Comparison of ENCODE assay signal across 8 mouse cellular contexts in the genomic region with DNA sequence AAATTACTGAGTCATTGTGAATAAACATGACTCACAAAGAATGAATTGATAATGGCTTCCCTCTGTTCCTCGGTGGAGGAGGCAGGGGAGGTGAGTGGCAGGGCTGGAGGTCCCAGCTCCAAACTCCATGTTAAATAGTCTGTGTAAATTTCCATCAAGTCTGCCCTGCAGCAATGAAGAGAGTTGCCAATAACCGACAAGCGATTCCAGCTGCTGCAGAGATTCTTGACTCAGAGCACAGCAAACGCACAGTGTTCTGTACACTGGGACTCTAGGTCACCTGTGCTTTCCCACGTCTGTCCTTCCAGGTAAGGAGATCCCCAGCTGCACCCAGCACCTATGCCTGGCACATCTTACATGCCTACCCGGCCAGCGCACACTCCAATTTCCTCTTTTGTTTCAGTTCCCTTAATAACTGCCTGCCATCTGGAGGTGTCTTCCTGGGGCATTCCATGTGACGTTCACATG. TPM values are rescaled to one million over a fixed set of nuclear protein-coding genes. Genes with fewer than 3 reads are reported as not detected.
A peak's percentile ranks its signal among the peaks of the same experiment; 100 is the strongest.
DNase-seq lines count a peak whose midpoint lies in the region; ATAC-seq lines count a peak whose summit lies in the region.
"Had no signal": no experiment of that assay in that cellular context is flagged by ENCODE, and none has a peak within 500 bp of the region (broad histone marks: within the 10 kb centered on the region; RNA-seq: fewer than 3 reads in every experiment).

No protein-coding gene starts in this region.

- H3K27ac ChIP-seq in embryonic facial prominence, embryonic 15.5 days (replicated peaks) = peak overlapping the region; percentile 76
- H3K27ac ChIP-seq: liver, embryonic 12.5 days had no signal

- DNase-seq in layer of hippocampus, adult 9-11 months = peak; percentile 23
- no peak for DNase-seq in layer of hippocampus, postnatal 25 days (ENCODE audit: extremely low spot score in 1 of 2, low spot score in 1 of 2)
- DNase-seq in adipocyte (ENCODE audit: low spot score) = peak; percentile 14
- no peak for DNase-seq in ovary, adult 18-20 months (ENCODE audit: low spot score)
- no peak for DNase-seq in c-Kit-positive CD71-positive TER-119-positive erythroid progenitor cells, embryonic 14.5 days (ENCODE audit: low spot score)

- ATAC-seq in embryonic facial prominence, embryonic 15.5 days (ENCODE audit: insufficient number of reproducible peaks, low FRiP score, low TSS enrichment, low read depth) = peak; percentile 40; the same call in 1 of the 2 replicates
- peak; percentile 71 for ATAC-seq in monocyte, adult 5-6 weeks (replicated peaks; ENCODE audit: insufficient number of reproducible peaks, low FRiP score, low TSS enrichment, poor library complexity, severe bottlenecking)
- ATAC-seq: liver, embryonic 12.5 days had no signal

- H3K9ac ChIP-seq in embryonic facial prominence, embryonic 15.5 days = no peak overlapping the region
- H3K9ac ChIP-seq: liver, embryonic 12.5 days had no signal

- no peak overlapping the region for H3K4me2 ChIP-seq in embryonic facial prominence, embryonic 15.5 days (replicated peaks)
- H3K4me2 ChIP-seq: liver, embryonic 12.5 days had no signal

- peaks cover 25% of the 10 kb centered on the region for H3K36me3 ChIP-seq in embryonic facial prominence, embryonic 15.5 days
- H3K36me3 ChIP-seq: liver, embryonic 12.5 days had no signal

- 31% methylated on average over 8 of the region's 8 CpGs for WGBS in embryonic facial prominence, embryonic 15.5 days

- no peaks in the 10 kb centered on the region for H3K9me3 ChIP-seq in embryonic facial prominence, embryonic 15.5 days (replicated peaks)
- H3K9me3 ChIP-seq: liver, embryonic 12.5 days had no signal

- H3K4me1 ChIP-seq in embryonic facial prominence, embryonic 15.5 days = peaks cover 5% of the 10 kb centered on the region; the same call in 1 of the 2 replicates
- H3K4me1 ChIP-seq: liver, embryonic 12.5 days had no signal

- H3K4me3 ChIP-seq in embryonic facial prominence, embryonic 15.5 days (replicated peaks) = no peak overlapping the region
- H3K4me3 ChIP-seq: liver, embryonic 12.5 days had no signal

- no peaks in the 10 kb centered on the region for H3K27me3 ChIP-seq in embryonic facial prominence, embryonic 15.5 days
- H3K27me3 ChIP-seq: liver, embryonic 12.5 days had no signal

RNA-seq across cellular contexts. Expression of a gene that starts 44.3 kb away (rescaled TPM):
- 10 to 100 TPM; 86.8 to 92.6 TPM for total RNA-seq in layer of hippocampus, postnatal 25 days (2021)
- polyA plus RNA-seq in embryonic facial prominence, embryonic 15.5 days (2015; fragmentation: Nextera tagmentation; extraction: Ambion mirVana) = 17.6 and 18.0 TPM in 2 replicates
- 28.7 to 43.3 TPM (median 38.8 TPM) in 3 replicates for total RNA-seq in monocyte, adult 5-6 weeks (2017)

Comparison
In these comparisons a context has a peak if more than half of its experiments do, and no peak if none do; other contexts are left out.
1. DNase-seq: peak in layer of hippocampus, adult 9-11 months (single experiment) and adipocyte (single experiment); none in layer of hippocampus, postnatal 25 days (0 of 2), ovary, adult 18-20 months (single experiment) and c-Kit-positive CD71-positive TER-119-positive erythroid progenitor cells, embryonic 14.5 days (single experiment).